Mouse (Mus musculus) left cerebral cortex, postnatal 4 days (tissue): ENCODE measurements around the gene Angptl7. TPM values are rescaled to one million over a fixed set of nuclear protein-coding genes. Genes with fewer than 3 reads are reported as not detected.

Experiments
- DNase-seq: peaks from one replicate; pipeline ENCODE4 v3.0.0-alpha.2; 2022
- intact Hi-C: fragments of 180-260 bp; cut with DNase I; formaldehyde crosslinking; loops from one replicate; pipeline ENCODE4 v1.15.1; 2025
- total RNA-seq, 2 experiments: library from RNA; stranded (reverse); gene quantifications; 2 replicates each; pipeline ENCODE4 v1.2.3; 2021

Angptl7 gene
- total RNA-seq, 2 experiments from 2014 or later = 0.42 TPM; not detected in 1

- peak; percentile 64 for DNase-seq
- intact Hi-C loops = no loop called here
Measured at GRCm38 (mm10) chr4:148460656-148461284, 39.5 kb downstream of the Angptl7 start.

- intact Hi-C loops = no loop called here
- no peak for DNase-seq
Measured at GRCm38 (mm10) chr4:148455477-148456025, 44.7 kb downstream of the Angptl7 start.

GRCm38 (mm10) chr4:148453707-148454106, 46.6 kb downstream of the Angptl7 start:
- no peak for DNase-seq
- intact Hi-C loops = no loop called here

DNA sequence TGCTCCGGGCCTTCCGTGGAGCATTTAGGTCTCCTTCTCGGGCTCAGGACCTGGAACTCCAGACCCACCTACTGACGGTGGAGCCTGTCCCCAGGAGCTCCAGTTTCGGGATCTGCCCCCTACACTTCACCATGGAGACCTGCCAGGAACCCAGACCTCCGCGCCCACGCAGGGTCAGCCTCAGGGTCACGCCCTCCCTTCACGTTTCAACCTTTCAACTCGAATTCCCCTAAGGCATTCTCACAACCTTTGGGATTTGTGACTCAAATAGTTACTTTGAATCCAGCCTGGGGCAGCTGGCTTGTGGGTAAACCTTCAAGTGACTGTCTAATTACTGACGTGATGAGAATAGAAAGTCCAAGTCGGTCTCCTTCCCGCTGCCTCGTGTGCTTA, 51.4 kb downstream of the Angptl7 start:
- DNase-seq = peak; percentile 35
- intact Hi-C loops = no loop called here

- peak; percentile 95 for DNase-seq
- intact Hi-C loops = no loop called here
Measured at GRCm38 (mm10) chr4:148448179-148448852, 51.9 kb downstream of the Angptl7 start, which contains the start of gene Mtor. TSS of gene Mtor (plus strand) at chr4:148448611.

Other genes starting within 250 kb of the Angptl7 start
- gene Disp3, start 212.5 kb downstream of the Angptl7 start, total RNA-seq = 10 to 100 TPM; 12.9 to 18.3 TPM
- 1 to 10 TPM; 8.5 to 8.6 TPM for gene Ubiad1, start 55.7 kb downstream of the Angptl7 start, total RNA-seq
- gene Mtor, start 51.8 kb downstream of the Angptl7 start, total RNA-seq = 10 to 100 TPM; 78.8 to 79.3 TPM
- 10 to 100 TPM; 70.7 to 75.5 TPM for gene Exosc10, start 58.0 kb upstream of the Angptl7 start, total RNA-seq
- gene Srm, start 91.0 kb upstream of the Angptl7 start, total RNA-seq = 100 to 1,000 TPM; 107 to 109 TPM
- gene Masp2, start 102.1 kb upstream of the Angptl7 start, total RNA-seq = 1 to 10 TPM; 2.1 to 2.3 TPM
- 100 to 1,000 TPM; 263 to 324 TPM for gene Tardbp, start 126.6 kb upstream of the Angptl7 start, total RNA-seq
- not detected for gene Gm572, start 142.9 kb upstream of the Angptl7 start, total RNA-seq